Mouse (Mus musculus) stomach, postnatal 0 days (tissue): ENCODE measurements at regions not wholly inside any gene's neighbourhood (a gene's known extent, or its start where the extent isn't known, plus 50 kb on each side); places are given as distances from the start of the nearest gene placed in this dataset.

Experiments used
- ATAC-seq: fragments of 200-750 bp; cut with Nextera tagmentation; 2 replicates; pipeline ENCODE4 v1.8.0; 2017; ENCODE audit not compliant: low FRiP score, low TSS enrichment
- DNase-seq: peaks from one replicate; pipeline ENCODE4 v3.0.0-alpha.2; 2016; ENCODE audit warnings: low spot score
- H3K27ac ChIP-seq: fragments of 300-500 bp; sonication (generic); replicated peaks from 2 replicates; pipeline ENCODE4 v1.5.1; 2014; ENCODE audit warnings: mild to moderate bottlenecking, control low read depth
- H3K27me3 ChIP-seq: fragments of 300-500 bp; sonication (generic); 2 replicates; pipeline ENCODE4 v1.6.1; 2014; ENCODE audit warnings: low read length; ENCODE audit not compliant: control insufficient read depth, insufficient read depth
- H3K36me3 ChIP-seq: fragments of 300-500 bp; sonication (generic); 2 replicates; pipeline ENCODE4 v1.6.1; 2014; ENCODE audit warnings: low read length, mixed read lengths; ENCODE audit not compliant: control insufficient read depth, insufficient read depth
- H3K4me1 ChIP-seq: fragments of 300-500 bp; sonication (generic); replicated peaks from 2 replicates; pipeline ENCODE4 v1.6.1; 2014; ENCODE audit warnings: antibody characterized with exemption; ENCODE audit not compliant: control insufficient read depth, insufficient read depth
- H3K4me2 ChIP-seq: fragments of 300-500 bp; sonication (generic); replicated peaks from 2 replicates; pipeline ENCODE4 v1.6.1; 2014; ENCODE audit warnings: low read depth, mild to moderate bottlenecking, control low read depth, moderate library complexity
- H3K4me3 ChIP-seq: fragments of 300-500 bp; sonication (generic); 2 replicates; pipeline ENCODE4 v1.5.1; 2014; ENCODE audit warnings: low read depth, low read length, control low read depth
- H3K9ac ChIP-seq: fragments of 300-500 bp; sonication (generic); 2 replicates; pipeline ENCODE4 v1.6.1; 2014; ENCODE audit warnings: mild to moderate bottlenecking, low read length, control low read depth, mixed read lengths
- H3K9me3 ChIP-seq: fragments of 300-500 bp; sonication (generic); 2 replicates; pipeline ENCODE4 v1.6.1; 2016; ENCODE audit warnings: low read length; ENCODE audit not compliant: control insufficient read depth
- CTCF ChIP-seq: IDR thresholded peaks from 2 replicates; pipeline ENCODE4 v1.5.1; 2016; ENCODE audit warnings: antibody characterized with exemption, low read depth, mild to moderate bottlenecking, moderate library complexity
- EP300 ChIP-seq: optimal IDR thresholded peaks from 2 replicates; pipeline ENCODE3; 2016; ENCODE audit warnings: antibody characterized with exemption
- WGBS: fragments of 180-500 bp; shearing (Covaris S2); extraction: QIAGEN DNeasy Blood & Tissue Kit; methylation state at CpG from one replicate; pipeline ENCODE4 v1.1.7; 2014; 5-methylcytosine and 5-hydroxymethylcytosine counted together

- Histone ChIP-seq H3K4me1 (no peaks in the 10 kb centered on the region), H3K9ac (no peak overlapping the region), H3K27ac (no peak overlapping the region), H3K4me3 (no peak overlapping the region), H3K36me3 (no peaks in the 10 kb centered on the region), H3K9me3 (no peaks in the 10 kb centered on the region), H3K4me2 (no peak overlapping the region), H3K27me3 (no peaks in the 10 kb centered on the region)
- TF ChIP-seq EP300 (no peak), CTCF (peak; percentile 60)
- no peak for ATAC-seq
- DNase-seq: no peak
- WGBS: 37% methylated on average over 5 of the region's 5 CpGs
Observed at GRCm38 (mm10) chr11:65349013-65349412, 79.2 kb upstream of the Myocd start.

GRCm38 (mm10) chr11:65341683-65342440, 72.1 kb upstream of the Myocd start:
- Histone ChIP-seq H3K4me1 (no peaks in the 10 kb centered on the region), H3K36me3 (no peaks in the 10 kb centered on the region), H3K4me3 (no peak overlapping the region), H3K9me3 (no peaks in the 10 kb centered on the region), H3K9ac (no peak overlapping the region), H3K27ac (no peak overlapping the region), H3K27me3 (no peaks in the 10 kb centered on the region), H3K4me2 (no peak overlapping the region)
- DNase-seq (no peak), ATAC-seq (no peak)
- TF ChIP-seq EP300: no peak
- TF ChIP-seq CTCF: peak; percentile 22; the same call in 1 of the 2 replicates
- WGBS: 70% methylated on average over 8 of the region's 8 CpGs

GRCm38 (mm10) chr11:65334286-65334685, 64.5 kb upstream of the Myocd start:
- DNase-seq: no peak
- no peak overlapping the region for H3K4me3 ChIP-seq
- 53% methylated on average over 5 of the region's 5 CpGs for WGBS
- no peaks in the 10 kb centered on the region for H3K36me3 ChIP-seq
- no peak overlapping the region for H3K4me2 ChIP-seq
- ATAC-seq: no peak
- H3K9me3 ChIP-seq: no peaks in the 10 kb centered on the region
- H3K4me1 ChIP-seq: no peaks in the 10 kb centered on the region
- no peak overlapping the region for H3K27ac ChIP-seq
- TF ChIP-seq CTCF (no peak), EP300 (no peak)
- H3K9ac ChIP-seq: no peak overlapping the region
- no peaks in the 10 kb centered on the region for H3K27me3 ChIP-seq

GRCm38 (mm10) chr11:65333101-65333500, 63.3 kb upstream of the Myocd start:
- Histone ChIP-seq H3K4me2 (no peak overlapping the region), H3K9ac (no peak overlapping the region), H3K4me3 (no peak overlapping the region), H3K36me3 (no peaks in the 10 kb centered on the region), H3K4me1 (no peaks in the 10 kb centered on the region), H3K9me3 (no peaks in the 10 kb centered on the region), H3K27ac (no peak overlapping the region), H3K27me3 (no peaks in the 10 kb centered on the region)
- WGBS: 73% methylated on average over 2 of the region's 2 CpGs
- ATAC-seq: no peak
- DNase-seq: no peak
- no peak for TF ChIP-seq CTCF
- TF ChIP-seq EP300: no peak

- no peak for TF ChIP-seq EP300
- TF ChIP-seq CTCF: no peak
- no peak for ATAC-seq
- H3K9ac ChIP-seq: no peak overlapping the region
- no peak overlapping the region for H3K4me3 ChIP-seq
- no peak overlapping the region for H3K4me2 ChIP-seq
- no peaks in the 10 kb centered on the region for H3K4me1 ChIP-seq
- peak overlapping the region; percentile 35; the same call in 1 of the 2 replicates for H3K27ac ChIP-seq
- H3K9me3 ChIP-seq: no peaks in the 10 kb centered on the region
- DNase-seq: no peak
- H3K36me3 ChIP-seq: no peaks in the 10 kb centered on the region
- H3K27me3 ChIP-seq: no peaks in the 10 kb centered on the region
- WGBS: 19% methylated on average over 4 of the region's 4 CpGs
Observed at GRCm38 (mm10) chr11:65322877-65323440, 53.2 kb upstream of the Myocd start.
